Mouse (Mus musculus): ENCODE data around the gene Spata31d1c. TPM values are rescaled to one million over a fixed set of nuclear protein-coding genes. Genes with fewer than 3 reads are reported as not detected.

Spata31d1c gene
- not detected for total RNA-seq (2021)

- intact Hi-C loops (cut with DNase I), result no loop called here
These were observed at the start of gene Spata31d1c for GRCm38 (mm10) chr13:65032758-65033157. Gene Spata31d1c (plus strand): TSS chr13:65033058.

GRCm38 (mm10) chr13:64988828-64989227, 44.0 kb upstream of the Spata31d1c start:
- intact Hi-C loops (cut with DNase I), result no loop called here
- DNase-seq (ENCODE audit: low spot score in 2 of 2), result no peak

More at GRCm38 (mm10) chr13:65032758-65033157, at the start of gene Spata31d1c:
- DNase-seq (ENCODE audit: low spot score in 2 of 2), result no peak

DNA sequence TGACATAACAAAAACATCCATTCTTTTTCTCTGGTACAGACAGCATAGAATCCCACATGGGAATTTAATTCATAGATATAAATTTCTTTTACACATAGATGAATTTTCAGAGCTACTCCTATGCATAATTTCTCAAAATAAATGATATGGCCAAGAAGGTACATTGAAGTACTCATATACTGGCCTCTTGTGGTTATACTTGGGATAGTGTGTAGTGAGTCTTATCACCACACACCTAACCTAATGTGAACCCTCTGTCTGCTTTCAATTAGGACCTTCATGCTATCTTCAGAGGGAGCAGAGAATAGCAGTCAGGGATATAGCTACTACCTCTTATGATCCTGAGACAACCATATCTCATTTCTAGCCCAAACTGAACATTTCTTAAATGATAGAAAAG, 27.4 kb upstream of the Spata31d1c start:
- intact Hi-C loops (cut with DNase I), result loop anchor here (5.0 to 10.0 kb wide), 2 partner anchors 558 to 691 kb away; partner anchors contain the start of gene Aaed1
- DNase-seq (ENCODE audit: low spot score in 2 of 2), result no peak

DNA sequence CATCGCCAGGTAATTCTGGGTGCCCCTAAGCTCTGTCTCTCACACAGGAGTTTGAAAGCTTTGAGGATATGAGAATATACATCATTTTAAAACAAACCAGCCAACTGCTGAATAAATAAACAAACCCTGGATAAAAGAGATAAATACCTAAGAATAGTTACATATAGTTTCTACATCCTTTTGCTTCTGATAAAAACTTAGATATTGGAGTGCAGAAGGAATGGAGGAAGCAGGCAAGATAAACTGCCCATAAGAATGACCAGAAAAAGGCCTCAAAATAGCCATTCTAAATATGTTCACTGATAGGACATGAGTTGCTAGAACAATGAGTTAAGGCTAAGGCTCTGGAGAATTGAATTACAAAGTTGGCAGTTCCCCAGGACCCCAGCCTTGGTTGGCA, 26.1 kb upstream of the Spata31d1c start:
- no peak for DNase-seq (ENCODE audit: low spot score in 2 of 2)
- intact Hi-C loops (cut with DNase I), result loop anchor here (5.0 to 10.0 kb wide), 2 partner anchors 559 to 692 kb away; partner anchors contain the start of gene Aaed1

DNA sequence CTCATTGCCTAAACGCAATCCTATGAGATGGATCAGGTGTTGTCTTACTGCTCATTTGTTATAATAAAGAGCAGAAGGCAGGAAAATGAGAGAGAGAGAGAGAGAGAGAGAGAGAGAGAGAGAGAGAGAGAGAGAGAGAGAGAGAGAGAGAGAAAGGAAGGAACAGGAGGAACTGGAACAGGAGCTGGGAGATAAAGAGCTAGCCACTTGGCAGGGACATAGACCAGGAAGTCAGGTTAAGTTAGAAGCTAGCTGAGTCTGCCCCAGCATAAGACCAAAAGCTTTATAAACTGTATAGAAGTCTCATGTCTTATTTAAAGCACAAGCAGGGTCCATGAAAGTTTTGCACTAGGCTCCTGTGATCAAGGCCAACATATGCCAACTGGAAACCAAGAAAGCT, 24.9 kb upstream of the Spata31d1c start:
- intact Hi-C loops (cut with DNase I), result loop anchor here (5.0 to 10.0 kb wide), 2 partner anchors 561 to 693 kb away; partner anchors contain the start of gene Aaed1
- DNase-seq (ENCODE audit: low spot score in 2 of 2), result no peak

DNA sequence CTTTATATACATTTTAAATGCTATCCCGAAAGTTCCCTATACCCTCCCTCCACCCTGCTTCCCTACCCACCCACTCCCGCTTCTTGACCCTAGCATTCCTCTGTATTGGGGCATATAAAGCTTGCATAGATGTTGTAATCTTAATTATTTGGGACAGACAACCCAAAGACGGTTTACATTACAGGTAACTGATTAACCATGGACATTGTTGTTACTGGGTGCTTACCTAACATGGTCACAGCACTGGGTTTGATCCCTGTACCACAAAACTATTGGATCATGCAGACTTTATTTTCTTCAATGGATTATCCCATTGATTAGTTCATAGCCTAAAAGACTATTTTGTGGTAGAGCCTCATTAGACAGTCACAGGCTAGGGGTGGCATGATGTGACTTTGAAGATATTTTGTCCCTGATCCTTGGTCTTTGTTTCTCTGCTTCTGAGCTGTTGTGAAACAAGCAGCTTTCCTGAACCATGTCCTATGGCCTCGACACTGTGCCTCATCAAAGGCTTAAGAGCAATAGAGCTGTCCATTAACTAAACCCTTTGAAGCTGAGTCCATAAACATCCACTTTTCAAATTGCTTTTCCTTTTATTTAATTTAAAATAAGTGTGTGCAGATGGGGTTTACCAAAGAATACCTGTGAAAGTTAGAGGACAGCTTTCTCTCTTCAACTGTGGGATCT, 21.7 kb upstream of the Spata31d1c start:
- intact Hi-C loops (cut with DNase I), result no loop called here
- no peak for DNase-seq (ENCODE audit: low spot score in 2 of 2)

- intact Hi-C loops (cut with DNase I), result loop anchor here (5.0 kb wide), 1 partner anchor 92 kb away; no protein-coding TSS in a partner anchor
- DNase-seq (ENCODE audit: low spot score in 2 of 2), result peak; percentile 3 to 6
These were observed 2.2 kb downstream of the Spata31d1c start for GRCm38 (mm10) chr13:65035057-65035456.

DNA sequence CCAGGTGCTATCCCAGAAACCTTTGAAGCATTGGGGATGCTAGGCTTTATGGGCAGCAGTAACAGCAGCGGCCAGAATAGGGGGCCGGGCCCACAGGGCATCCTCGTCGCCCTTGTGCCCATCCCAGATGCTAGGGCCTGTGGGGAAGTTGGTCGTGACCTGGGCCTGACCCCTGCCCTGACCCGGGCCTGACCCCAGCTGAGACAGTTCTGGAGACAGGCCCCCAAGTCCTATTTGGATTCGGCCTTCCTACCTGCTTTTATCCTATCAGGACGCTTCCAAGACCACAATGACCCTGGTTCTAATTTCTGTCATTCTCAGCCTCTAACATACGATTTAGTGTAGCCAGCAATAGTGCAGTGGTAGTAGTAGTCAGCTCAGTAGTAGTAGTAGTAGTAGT, 19.8 kb downstream of the Spata31d1c start, which contains the start of gene Prss47:
Gene Prss47 (minus strand): TSS at position 101 of the 400 bp plus-strand sequence.
- intact Hi-C loops (cut with DNase I), result no loop called here
- DNase-seq (ENCODE audit: low spot score in 2 of 2), result no peak

GRCm38 (mm10) chr13:65069969-65070368, 37.1 kb downstream of the Spata31d1c start:
- intact Hi-C loops (cut with DNase I), result no loop called here

More at GRCm38 (mm10) chr13:65069969-65070368, 37.1 kb downstream of the Spata31d1c start:
- DNase-seq (ENCODE audit: low spot score in 2 of 2), result no peak

Other genes with a start within 250 kb of the Spata31d1c start
- gene Cntnap3, start 129.1 kb upstream of the Spata31d1c start, total RNA-seq (2021), result 1 to 10 TPM; 5.0 to 7.7 TPM
- gene Spata31, start 115.7 kb upstream of the Spata31d1c start, total RNA-seq (2021), result not detected
- not detected for gene Prss47, start 19.7 kb downstream of the Spata31d1c start, total RNA-seq (2021)
- gene Mfsd14b, start 79.9 kb downstream of the Spata31d1c start, total RNA-seq (2021), result 10 to 100 TPM; 45.0 to 48.0 TPM
- gene Olfr465-ps1, start 105.0 kb downstream of the Spata31d1c start, total RNA-seq (2021), result not detected
- not detected for gene Olfr466, start 117.2 kb downstream of the Spata31d1c start, total RNA-seq (2021)
- under 1 TPM in 1 of 2 experiments, not detected in 1; 0.18 TPM for gene Nlrp4f, start 172.9 kb downstream of the Spata31d1c start, total RNA-seq (2021)
- gene Gm10775, start 226.5 kb downstream of the Spata31d1c start, total RNA-seq (2021), result under 1 TPM in 1 of 2 experiments, not detected in 1; 0.50 TPM
- gene Zfp369, start 245.8 kb downstream of the Spata31d1c start, total RNA-seq (2021), result 10 to 100 TPM; 57.6 to 71.4 TPM